Mouse (Mus musculus) inflammation-experienced regulatory T-cells, adult 6 months (primary cell): Measurements from ENCODE around the gene Zfp446. TPM values are rescaled to one million over a fixed set of nuclear protein-coding genes. Genes with fewer than 3 reads are reported as not detected.
A peak's percentile ranks its signal among the peaks of the same experiment; 100 is the strongest.

Experiments
- ATAC-seq: one replicate; pipeline ENCODE4 v1.8.0; 2017
- polyA plus RNA-seq, 3 experiments: library from polyadenylated mRNA; unstranded; fragments of 100-300 nt; shearing (Covaris generic); gene quantifications; one replicate each; pipeline ENCODE4 v1.2.1; 2017

Gene Zfp446
- polyA plus RNA-seq, 3 experiments from 2014 or later = 2.7 to 5.9 (median 4.1) TPM

DNA sequence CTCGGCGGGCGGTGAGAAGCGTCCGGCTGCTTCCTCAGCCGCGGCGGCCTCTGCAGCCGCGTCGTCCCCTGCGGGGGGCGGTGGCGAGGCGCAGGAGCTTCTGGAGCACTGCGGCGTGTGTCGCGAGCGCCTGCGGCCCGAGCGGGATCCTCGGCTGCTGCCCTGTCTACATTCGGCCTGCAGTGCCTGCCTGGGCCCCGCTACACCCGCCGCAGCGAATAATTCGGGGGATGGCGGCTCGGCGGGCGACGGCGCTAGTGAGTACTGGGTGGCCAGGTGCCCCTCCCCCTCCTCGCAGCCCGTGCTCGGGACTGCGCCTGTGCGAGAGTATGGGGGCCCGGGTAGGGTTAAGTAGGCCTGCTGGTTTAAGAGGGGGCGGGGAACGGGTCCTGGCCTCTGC is 47.2 kb downstream of the Zfp446 start:
- peak; percentile 14 for ATAC-seq

DNA sequence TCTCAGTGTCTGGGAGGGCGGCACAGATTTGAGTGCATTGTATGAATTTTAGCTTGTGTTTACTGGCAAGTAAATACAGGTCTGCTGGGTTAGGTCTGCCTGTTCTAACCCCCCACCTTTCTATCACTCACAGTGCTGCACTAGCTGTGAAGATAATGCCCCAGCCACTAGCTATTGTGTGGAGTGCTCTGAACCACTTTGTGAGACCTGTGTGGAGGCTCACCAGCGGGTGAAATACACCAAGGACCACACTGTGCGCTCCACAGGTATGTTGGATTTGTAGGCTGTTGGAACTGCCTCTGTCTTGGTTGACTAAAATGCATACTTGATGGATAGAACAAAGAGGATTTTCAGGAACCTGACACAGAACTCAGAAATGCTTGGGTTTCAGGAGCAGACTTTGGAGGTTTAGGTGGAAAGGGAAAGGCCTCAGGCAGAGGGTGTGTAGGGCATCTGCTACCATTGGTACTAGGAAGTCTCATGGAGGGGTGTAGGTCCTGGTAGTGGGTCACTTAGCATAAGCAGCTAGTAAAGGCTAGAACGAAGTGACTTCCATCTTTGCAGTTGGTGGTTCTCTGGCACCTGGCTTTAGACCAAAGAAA is 48.0 kb downstream of the Zfp446 start:
- no peak for ATAC-seq

DNA sequence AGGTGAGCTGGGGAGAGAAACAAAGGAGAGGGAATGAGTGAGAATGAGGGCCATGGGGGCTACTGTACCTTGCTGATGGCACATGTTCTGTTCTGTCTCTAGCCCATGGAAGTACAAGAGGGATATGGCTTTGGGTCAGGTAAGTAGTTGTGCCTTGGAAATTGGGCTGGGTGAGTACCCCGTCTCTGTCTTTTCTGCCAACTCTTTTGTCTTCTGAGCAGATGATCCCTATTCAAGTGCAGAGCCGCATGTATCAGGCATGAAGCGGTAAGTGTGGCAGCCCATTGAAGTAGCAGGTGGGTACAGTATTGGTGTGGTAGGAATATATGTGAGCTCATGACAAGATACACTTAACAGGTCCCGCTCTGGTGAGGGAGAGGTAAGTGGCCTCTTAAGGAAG is 51.3 kb downstream of the Zfp446 start:
- no peak for ATAC-seq

DNA sequence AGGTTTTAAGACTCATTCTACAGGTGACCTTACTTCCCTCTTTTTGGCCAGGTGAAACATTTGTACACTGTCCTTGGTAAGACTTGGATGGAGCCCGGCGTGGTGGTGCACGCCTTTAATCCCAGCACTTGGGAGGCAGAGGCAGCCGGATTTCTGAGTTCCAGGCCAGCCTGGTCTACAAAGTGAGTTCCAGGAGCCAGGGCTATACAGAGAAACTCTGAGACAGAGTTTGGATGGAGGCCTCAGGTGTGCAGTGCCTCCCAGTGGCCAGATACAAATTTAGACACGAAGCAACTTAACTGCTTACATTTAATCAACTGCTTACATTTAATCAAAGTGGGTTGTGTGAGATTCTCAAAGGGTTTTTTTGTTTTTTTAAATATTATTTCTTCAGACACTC is 53.4 kb downstream of the Zfp446 start:
- no peak for ATAC-seq

GRCm38 (mm10) chr7:13031983-13032382 is 54.3 kb downstream of the Zfp446 start:
- no peak for ATAC-seq

GRCm38 (mm10) chr7:13032541-13032940 is 54.9 kb downstream of the Zfp446 start:
- ATAC-seq = no peak

GRCm38 (mm10) chr7:13033451-13034147 is 56.0 kb downstream of the Zfp446 start:
- no peak for ATAC-seq

GRCm38 (mm10) chr7:13034148-13034977 is 56.7 kb downstream of the Zfp446 start, which contains the start of gene Chmp2a:
Gene Chmp2a (minus strand): TSS chr7:13034807.
- ATAC-seq = peak; percentile 63

Other genes starting within 250 kb of the Zfp446 start
- under 1 TPM in 1 of 3 experiments, not detected in 2; 0.12 TPM for gene Vmn2r56, start 242.8 kb upstream of the Zfp446 start, polyA plus RNA-seq
- gene Zscan18, start 174.2 kb upstream of the Zfp446 start, polyA plus RNA-seq = 1 to 10 TPM in 2 of 3 experiments, under 1 TPM in 1; 0.63 to 1.3 (median 1.1) TPM
- gene Zfp329, start 159.0 kb upstream of the Zfp446 start, polyA plus RNA-seq = 10 to 100 TPM; 13.5 to 25.4 (median 19.3) TPM
- gene Zfp110, start 143.1 kb upstream of the Zfp446 start, polyA plus RNA-seq = 10 to 100 TPM; 62.9 to 99.3 (median 85.2) TPM
- gene Zfp128, start 96.7 kb upstream of the Zfp446 start, polyA plus RNA-seq = 1 to 10 TPM; 1.1 to 1.6 (median 1.6) TPM
- 10 to 100 TPM; 10.5 to 11.0 (median 10.6) TPM for gene Zscan22, start 80.0 kb upstream of the Zfp446 start, polyA plus RNA-seq
- gene Rps5, start 55.6 kb upstream of the Zfp446 start, polyA plus RNA-seq = 1,000 to 10,000 TPM; 1,828 to 3,143 (median 2,832) TPM
- gene Rnf225, start 50.4 kb upstream of the Zfp446 start, polyA plus RNA-seq = under 1 TPM in 2 of 3 experiments, not detected in 1; 0.11 to 0.28 TPM
- gene Zfp324, start 12.0 kb upstream of the Zfp446 start, polyA plus RNA-seq = 1 to 10 TPM; 1.8 to 3.6 (median 2.6) TPM
- gene Slc27a5, start 20.3 kb downstream of the Zfp446 start, polyA plus RNA-seq = 1 to 10 TPM in 1 of 3 experiments, under 1 TPM in 2; 0.41 to 1.2 (median 0.64) TPM
- gene Trim28, start 21.3 kb downstream of the Zfp446 start, polyA plus RNA-seq = 10 to 100 TPM; 42.1 to 76.8 (median 57.0) TPM
- gene Zbtb45, start 32.2 kb downstream of the Zfp446 start, polyA plus RNA-seq = 1 to 10 TPM; 5.4 to 8.0 (median 6.5) TPM
- gene Chmp2a, start 57.0 kb downstream of the Zfp446 start, polyA plus RNA-seq = 100 to 1,000 TPM; 296 to 343 (median 309) TPM
- 10 to 100 TPM; 14.9 to 21.8 (median 16.4) TPM for gene Ube2m, start 60.4 kb downstream of the Zfp446 start, polyA plus RNA-seq
- under 1 TPM; 0.18 to 0.35 (median 0.20) TPM for gene Mzf1, start 76.9 kb downstream of the Zfp446 start, polyA plus RNA-seq
- not detected for gene Vmn1r85, start 117.3 kb downstream of the Zfp446 start, polyA plus RNA-seq
- under 1 TPM in 1 of 3 experiments, not detected in 2; 0.05 TPM for gene Vmn1r86, start 142.1 kb downstream of the Zfp446 start, polyA plus RNA-seq
- under 1 TPM in 1 of 3 experiments, not detected in 2; 0.15 TPM for gene Vmn1r87, start 162.3 kb downstream of the Zfp446 start, polyA plus RNA-seq
- gene Vmn1r88, start 181.7 kb downstream of the Zfp446 start, polyA plus RNA-seq = under 1 TPM; 0.04 to 0.07 (median 0.05) TPM
- not detected for gene Vmn1r89, start 235.2 kb downstream of the Zfp446 start, polyA plus RNA-seq